Mouse (Mus musculus) forebrain, embryonic 10.5 days (tissue): ENCODE data around the gene Wdr31. TPM values are rescaled to one million over a fixed set of nuclear protein-coding genes. Genes with fewer than 3 reads are reported as not detected.

Experiments used
- DNase-seq: peaks from one replicate; pipeline ENCODE4 v3.0.0-alpha.2; 2017; ENCODE audit warnings: low spot score; ENCODE audit errors: extremely low spot score
- H3K27ac ChIP-seq: fragments of 300-500 bp; sonication (generic); 2 replicates; pipeline ENCODE4 v1.5.1; 2016; ENCODE audit warnings: mild to moderate bottlenecking
- H3K27me3 ChIP-seq: fragments of 300-500 bp; sonication (generic); 2 replicates; pipeline ENCODE4 v1.6.1; 2016; ENCODE audit warnings: mild to moderate bottlenecking; ENCODE audit not compliant: poor library complexity, severe bottlenecking
- H3K36me3 ChIP-seq: fragments of 300-500 bp; sonication (generic); replicated peaks from 2 replicates; pipeline ENCODE4 v1.6.1; 2016; ENCODE audit warnings: mild to moderate bottlenecking, moderate library complexity
- H3K4me1 ChIP-seq: fragments of 300-500 bp; sonication (generic); 2 replicates; pipeline ENCODE4 v1.6.1; 2016
- H3K4me3 ChIP-seq: fragments of 300-500 bp; sonication (generic); 2 replicates; pipeline ENCODE4 v1.5.1; 2016; ENCODE audit warnings: mild to moderate bottlenecking, moderate library complexity
- H3K9me3 ChIP-seq: fragments of 300-500 bp; sonication (generic); 2 replicates; pipeline ENCODE4 v1.6.1; 2016; ENCODE audit warnings: mild to moderate bottlenecking, moderate library complexity
- WGBS: fragments of 180-500 bp; shearing (Covaris S2); methylation state at CpG from one replicate; pipeline ENCODE4 v1.1.7; 2016; 5-methylcytosine and 5-hydroxymethylcytosine counted together
- polyA plus RNA-seq: library from polyadenylated mRNA; unstranded; fragments of >200 nt; fragmentation: Nextera tagmentation; extraction: Ambion mirVana; gene quantifications from 2 replicates; pipeline ENCODE4 v1.2.1, GENCODE M21; 2016

Gene Wdr31
- 14.6 and 17.4 TPM in 2 replicates for polyA plus RNA-seq

DNA sequence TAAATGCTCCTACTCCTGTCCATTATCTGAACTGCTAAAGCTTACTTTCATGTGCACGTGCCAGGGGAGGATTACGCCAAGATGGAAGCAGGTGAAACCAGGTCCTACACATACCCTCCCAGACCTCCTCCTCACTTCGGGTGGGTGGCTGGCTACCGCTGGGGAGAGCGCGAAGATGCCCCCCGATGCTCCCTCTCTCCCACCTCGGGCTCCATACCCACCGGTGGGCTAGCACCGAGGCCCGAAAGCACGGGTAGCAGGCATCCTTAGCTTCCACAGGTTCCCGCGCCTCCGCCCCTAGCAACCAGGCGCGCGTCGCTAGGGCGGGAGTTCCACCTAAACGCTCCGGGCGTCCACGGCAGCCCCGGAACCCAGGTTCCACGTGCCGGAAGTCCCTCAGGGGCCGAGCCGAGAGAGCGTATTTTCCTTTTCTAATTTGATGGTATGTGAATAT, at the start of gene Wdr31:
Gene Wdr31, minus strand, starts transcription at position 299 of the 454 bp plus-strand sequence.
- Histone ChIP-seq H3K4me1 (peaks cover 13% of the 10 kb centered on the region), H3K4me3 (peak within 1 kb of the TSS; percentile 67), H3K9me3 (peaks cover 4% of the 10 kb centered on the region; the same call in 1 of the 2 replicates), H3K27ac (peak within 1 kb of the TSS; percentile 84), H3K36me3 (peaks cover 10% of the 10 kb centered on the region), H3K27me3 (0 out of 2 replicates have a peak, but pooled peaks cover 9% of the 10 kb centered on the region)
- DNase-seq: peak; percentile 84
- under 1% methylated on average over 30 of the region's 30 CpGs for WGBS

DNA sequence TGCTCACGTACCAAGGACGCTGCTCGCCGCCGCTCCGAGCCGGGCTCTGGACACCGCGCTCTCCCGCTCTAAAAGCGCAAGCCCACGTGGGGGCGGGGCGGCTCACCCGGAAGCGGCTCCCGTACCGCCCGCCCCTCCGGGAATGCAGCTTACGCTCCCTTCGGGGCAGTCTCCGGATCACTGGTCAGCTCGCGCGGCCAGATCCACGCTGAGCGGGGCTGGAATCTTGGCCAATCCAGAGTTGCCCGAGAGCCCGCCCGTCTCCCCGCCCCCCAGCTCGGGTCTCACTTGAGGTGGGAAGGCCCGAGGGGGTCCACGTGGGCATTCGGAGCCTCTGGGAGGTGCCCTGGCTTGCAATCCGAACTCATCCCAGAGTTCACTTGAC, 49.1 kb upstream of the Wdr31 start, which contains the start of gene Alad:
Gene Alad, minus strand, starts transcription at position 70 of the 385 bp plus-strand sequence.
- peak; percentile 86 for DNase-seq
- H3K4me3 ChIP-seq: peak within 1 kb of the TSS; percentile 62
- peak within 1 kb of the TSS; percentile 90 for H3K27ac ChIP-seq
- no peaks in the 10 kb centered on the region for H3K27me3 ChIP-seq
- H3K4me1 ChIP-seq: peaks cover 65% of the 10 kb centered on the region
- peaks cover 24% of the 10 kb centered on the region for H3K36me3 ChIP-seq
- under 1% methylated on average over 37 of the region's 37 CpGs for WGBS
- H3K9me3 ChIP-seq: no peaks in the 10 kb centered on the region

DNA sequence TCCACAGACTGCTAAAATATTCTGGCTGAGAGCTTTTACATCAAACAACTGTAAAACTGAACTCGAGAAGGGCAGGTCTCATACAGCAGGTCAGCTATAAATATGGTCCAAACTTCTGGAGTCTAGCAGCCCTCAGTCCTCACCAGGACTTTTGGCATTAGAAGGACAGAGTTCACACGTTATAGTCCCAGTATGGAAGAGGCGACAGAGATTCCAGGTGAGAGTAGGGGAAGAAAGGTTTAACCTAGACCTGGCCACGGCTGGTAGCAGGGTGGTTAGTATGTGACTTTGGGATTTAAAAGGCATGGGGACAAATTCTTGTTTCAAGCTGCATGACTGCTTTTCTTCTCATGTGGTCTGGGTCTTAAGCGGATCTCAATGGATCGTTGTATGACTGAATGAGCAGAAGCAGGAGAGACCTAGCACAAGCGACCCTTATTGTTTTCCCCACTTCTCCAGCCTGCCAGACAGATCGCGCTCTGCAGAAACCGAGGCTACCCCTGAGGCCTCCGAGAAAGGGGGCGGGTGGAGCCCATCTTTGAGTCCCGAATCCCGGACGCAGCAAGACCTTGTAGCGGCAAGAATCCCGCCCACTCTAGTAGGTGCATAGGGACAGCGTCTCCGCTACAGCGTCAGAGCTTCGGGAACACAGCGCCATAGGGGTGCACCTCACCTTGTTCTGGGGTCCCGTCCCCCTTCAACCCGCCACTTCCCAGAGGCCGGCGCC, 48.6 kb upstream of the Wdr31 start:
- no peaks in the 10 kb centered on the region for H3K27me3 ChIP-seq
- peak; percentile 28 for DNase-seq
- H3K36me3 ChIP-seq: peaks cover 24% of the 10 kb centered on the region
- H3K9me3 ChIP-seq: no peaks in the 10 kb centered on the region
- WGBS: 2% methylated on average over 26 of the region's 26 CpGs
- H3K4me3 ChIP-seq: peak overlapping the region; percentile 62
- H3K27ac ChIP-seq: peak overlapping the region; percentile 90
- H3K4me1 ChIP-seq: peaks cover 62% of the 10 kb centered on the region

DNA sequence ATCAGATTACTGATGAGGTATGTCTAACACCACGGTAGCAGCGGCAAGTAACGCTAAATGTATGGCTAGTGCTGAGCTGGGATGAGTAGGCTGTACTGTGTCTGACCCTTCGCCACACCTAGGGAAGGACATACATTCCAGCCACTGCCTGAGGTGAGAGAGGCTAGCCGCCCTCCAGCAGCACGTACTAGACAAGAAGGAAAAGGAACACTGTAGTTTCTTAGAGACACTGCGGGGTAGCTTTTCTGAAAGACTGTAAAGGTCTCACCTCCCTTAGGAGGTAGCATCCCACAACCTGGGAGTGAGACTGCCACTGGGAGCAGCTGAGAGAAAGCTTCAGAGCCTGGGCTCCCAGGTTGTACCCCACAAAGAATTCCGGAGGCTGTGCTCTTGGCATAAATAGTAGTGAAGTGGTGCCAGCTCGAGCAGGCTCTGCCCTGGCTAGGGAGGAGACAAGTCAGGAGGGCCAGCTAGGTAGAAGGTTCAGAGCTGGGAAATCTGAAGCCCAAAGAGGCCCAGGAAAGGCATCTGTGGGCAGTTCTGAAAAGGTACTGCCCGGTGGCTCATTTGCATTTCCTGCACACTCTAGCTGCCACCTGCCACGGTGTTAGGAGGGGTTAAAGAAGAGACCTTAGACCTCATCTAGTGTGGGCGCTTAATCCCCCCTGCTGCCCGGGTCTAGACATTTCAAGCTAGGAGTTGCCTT, 47.9 kb upstream of the Wdr31 start:
- Histone ChIP-seq H3K27ac (peak overlapping the region; percentile 90), H3K4me3 (peak overlapping the region; percentile 62), H3K27me3 (no peaks in the 10 kb centered on the region), H3K4me1 (peaks cover 59% of the 10 kb centered on the region), H3K36me3 (peaks cover 27% of the 10 kb centered on the region), H3K9me3 (no peaks in the 10 kb centered on the region)
- no peak for DNase-seq
- WGBS: 57% methylated on average over 13 of the region's 13 CpGs

DNA sequence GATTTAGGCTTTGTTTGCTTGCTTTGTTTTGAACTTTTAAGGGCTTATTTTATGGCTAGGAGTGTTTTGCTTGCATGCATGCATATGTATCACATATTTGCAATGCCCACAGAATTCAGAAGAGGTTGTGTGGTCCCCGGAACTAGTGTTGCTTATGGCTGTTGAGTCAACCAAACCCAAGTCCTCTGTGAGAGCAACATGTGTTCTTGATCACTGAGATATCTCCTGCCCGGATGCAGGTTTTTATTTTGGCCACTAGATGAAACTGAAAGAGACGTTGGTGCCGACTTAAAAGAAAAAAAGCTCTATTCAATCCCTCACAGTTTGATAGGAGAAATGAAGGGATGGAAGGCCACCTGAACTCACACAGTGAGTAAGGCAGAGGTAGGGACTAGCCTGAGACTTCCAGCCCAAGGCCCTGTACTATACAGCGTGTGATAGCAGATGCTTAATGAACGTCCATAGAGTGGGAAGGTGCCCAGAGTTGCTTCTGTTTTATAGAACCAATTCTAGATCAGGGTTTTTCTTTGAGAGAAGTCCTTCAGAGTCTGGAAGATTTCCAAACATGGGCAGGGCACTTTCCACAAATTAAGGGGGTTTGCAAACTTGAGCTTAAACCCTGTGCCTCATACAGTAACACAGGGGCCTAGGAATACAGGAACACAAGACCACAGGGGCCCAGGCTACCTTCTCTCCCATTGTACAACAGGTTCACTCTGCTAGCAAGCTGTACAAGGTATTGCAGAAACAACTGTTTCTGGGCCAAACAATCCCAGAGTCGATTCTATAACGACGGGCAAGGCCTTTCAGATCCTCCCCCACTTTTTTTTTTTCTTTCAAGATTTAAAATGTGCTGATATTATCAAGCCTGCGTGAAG, 47.1 kb upstream of the Wdr31 start:
- Histone ChIP-seq H3K4me1 (peaks cover 56% of the 10 kb centered on the region), H3K27ac (0 out of 2 replicates have a peak overlapping the region, but pooled peaks have one; percentile 90), H3K27me3 (no peaks in the 10 kb centered on the region), H3K4me3 (peak overlapping the region; percentile 62), H3K36me3 (peaks cover 27% of the 10 kb centered on the region), H3K9me3 (no peaks in the 10 kb centered on the region)
- 82% methylated on average over 10 of the region's 10 CpGs for WGBS
- no peak for DNase-seq

DNA sequence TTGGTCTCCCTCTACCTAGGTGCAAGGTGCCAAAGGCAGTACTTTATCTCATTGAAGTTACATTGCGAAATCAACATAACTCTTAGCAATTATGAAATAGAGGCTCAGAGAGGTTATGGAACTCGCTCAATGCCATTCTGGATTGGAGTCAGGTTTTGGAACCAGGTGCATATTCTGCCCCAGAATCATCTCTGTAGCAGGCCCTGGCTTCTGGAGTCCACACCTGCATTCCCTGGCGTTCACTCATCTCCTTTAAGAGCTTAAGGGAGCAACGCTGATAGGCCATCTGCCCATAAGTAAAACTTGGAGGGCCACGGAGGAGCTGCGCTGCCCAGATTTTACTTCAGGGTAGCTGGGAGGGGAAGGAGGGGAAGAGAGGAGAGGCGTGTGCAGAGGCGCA, 46.4 kb upstream of the Wdr31 start:
- Histone ChIP-seq H3K4me3 (no peak overlapping the region), H3K27me3 (no peaks in the 10 kb centered on the region), H3K36me3 (peaks cover 27% of the 10 kb centered on the region), H3K9me3 (no peaks in the 10 kb centered on the region), H3K27ac (peak overlapping the region; percentile 72; the same call in 1 of the 2 replicates), H3K4me1 (peaks cover 56% of the 10 kb centered on the region)
- 93% methylated on average over 8 of the region's 8 CpGs for WGBS
- DNase-seq: no peak

DNA sequence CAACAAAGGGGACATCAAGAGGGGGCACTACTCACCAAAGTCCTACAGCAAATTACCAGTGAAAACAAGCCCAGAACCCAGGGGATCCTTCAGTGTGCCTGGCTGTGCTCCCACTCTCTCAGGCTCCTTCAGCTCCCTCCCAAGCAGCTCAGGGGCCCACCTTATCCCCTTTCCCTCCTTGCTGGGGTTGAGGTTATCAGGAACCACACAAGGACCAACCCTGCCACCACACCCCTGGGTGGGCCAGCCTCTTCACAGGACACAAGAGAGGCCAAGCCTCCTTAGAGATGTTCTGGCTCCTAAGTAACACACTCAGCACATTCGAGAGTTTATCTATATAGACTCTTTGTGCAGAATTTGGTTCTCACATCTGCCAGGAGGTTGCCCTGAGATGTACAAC, 45.9 kb upstream of the Wdr31 start:
- Histone ChIP-seq H3K27ac (peak overlapping the region; percentile 72; the same call in 1 of the 2 replicates), H3K4me1 (peaks cover 56% of the 10 kb centered on the region), H3K4me3 (peak overlapping the region; percentile 34; the same call in 1 of the 2 replicates), H3K9me3 (no peaks in the 10 kb centered on the region), H3K36me3 (peaks cover 28% of the 10 kb centered on the region), H3K27me3 (no peaks in the 10 kb centered on the region)
- WGBS: 75% methylated on average over 1 of the region's 1 CpGs
- no peak for DNase-seq

DNA sequence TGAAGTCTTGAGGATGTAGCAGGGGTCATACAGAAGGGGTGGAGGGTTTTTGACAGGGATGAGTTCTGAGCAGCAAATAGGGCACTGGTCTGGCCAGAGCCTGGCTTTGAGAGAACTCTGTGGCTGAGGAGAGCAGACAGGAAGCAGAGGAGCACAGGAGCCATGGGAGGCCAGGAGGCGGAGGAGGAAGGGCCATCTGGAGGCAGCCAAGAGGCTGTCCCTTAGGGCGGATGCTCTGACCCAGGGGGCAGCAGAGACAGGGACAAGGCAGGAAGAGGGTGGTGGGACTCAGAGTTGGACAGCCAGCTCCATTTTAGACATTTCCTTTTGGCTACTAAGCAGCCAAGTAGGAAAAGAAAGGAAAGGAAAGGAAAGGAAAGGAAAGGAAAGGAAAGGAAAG, 45.4 kb upstream of the Wdr31 start:
- no peak for DNase-seq
- H3K9me3 ChIP-seq: no peaks in the 10 kb centered on the region
- no peaks in the 10 kb centered on the region for H3K27me3 ChIP-seq
- H3K36me3 ChIP-seq: peaks cover 32% of the 10 kb centered on the region
- H3K4me1 ChIP-seq: peaks cover 56% of the 10 kb centered on the region
- WGBS: 44% methylated on average over 2 of the region's 2 CpGs
- H3K4me3 ChIP-seq: peak overlapping the region; percentile 34; the same call in 1 of the 2 replicates
- peak overlapping the region; percentile 72 for H3K27ac ChIP-seq

DNA sequence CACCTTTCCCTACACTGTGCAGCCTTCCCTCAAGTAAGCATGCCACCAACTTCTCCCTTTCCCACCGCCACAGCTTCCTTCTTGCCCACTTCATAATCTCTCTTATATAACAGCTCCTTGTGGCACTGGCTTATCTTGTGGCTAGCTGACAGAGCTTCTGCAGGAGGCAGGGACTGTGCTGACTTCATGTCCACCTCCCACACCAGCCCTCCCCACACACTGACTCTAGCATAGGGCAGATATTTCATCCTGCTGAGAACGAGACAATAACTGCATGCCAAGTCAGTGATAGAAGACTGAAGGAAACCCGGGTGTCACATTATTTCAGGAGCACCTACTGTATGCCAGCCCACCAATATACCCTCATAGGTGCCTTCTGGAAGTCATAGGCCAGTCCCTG, 44.8 kb upstream of the Wdr31 start:
- Histone ChIP-seq H3K36me3 (peaks cover 38% of the 10 kb centered on the region), H3K27ac (peak overlapping the region; percentile 72), H3K27me3 (no peaks in the 10 kb centered on the region), H3K4me1 (peaks cover 51% of the 10 kb centered on the region), H3K9me3 (no peaks in the 10 kb centered on the region), H3K4me3 (peak overlapping the region; percentile 34; the same call in 1 of the 2 replicates)
- 86% methylated on average over 3 of the region's 3 CpGs for WGBS
- no peak for DNase-seq

DNA sequence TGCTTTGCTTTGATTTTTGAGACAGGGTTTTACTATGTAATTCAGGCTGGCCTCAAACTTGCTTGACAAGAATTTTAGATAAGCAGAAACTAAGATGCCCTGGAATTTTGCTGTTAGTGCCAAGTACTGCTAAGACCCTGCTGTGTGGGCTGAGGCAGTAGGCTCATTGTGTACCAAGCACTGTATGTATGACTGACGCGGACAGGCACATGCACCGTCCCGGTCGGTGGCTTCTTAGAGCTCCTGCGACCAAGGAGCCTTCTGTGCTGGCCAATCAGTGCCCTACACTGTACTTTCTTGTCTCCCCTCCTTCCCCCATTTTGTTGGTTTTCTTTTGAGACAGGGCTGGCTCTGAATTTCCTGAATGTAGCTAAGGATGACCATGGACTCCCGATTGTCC, 44.3 kb upstream of the Wdr31 start:
- Histone ChIP-seq H3K4me3 (peak overlapping the region; percentile 34; the same call in 1 of the 2 replicates), H3K27ac (peak overlapping the region; percentile 72; the same call in 1 of the 2 replicates), H3K9me3 (no peaks in the 10 kb centered on the region), H3K36me3 (peaks cover 42% of the 10 kb centered on the region), H3K4me1 (peaks cover 46% of the 10 kb centered on the region), H3K27me3 (no peaks in the 10 kb centered on the region)
- WGBS: 93% methylated on average over 7 of the region's 7 CpGs
- DNase-seq: no peak

DNA sequence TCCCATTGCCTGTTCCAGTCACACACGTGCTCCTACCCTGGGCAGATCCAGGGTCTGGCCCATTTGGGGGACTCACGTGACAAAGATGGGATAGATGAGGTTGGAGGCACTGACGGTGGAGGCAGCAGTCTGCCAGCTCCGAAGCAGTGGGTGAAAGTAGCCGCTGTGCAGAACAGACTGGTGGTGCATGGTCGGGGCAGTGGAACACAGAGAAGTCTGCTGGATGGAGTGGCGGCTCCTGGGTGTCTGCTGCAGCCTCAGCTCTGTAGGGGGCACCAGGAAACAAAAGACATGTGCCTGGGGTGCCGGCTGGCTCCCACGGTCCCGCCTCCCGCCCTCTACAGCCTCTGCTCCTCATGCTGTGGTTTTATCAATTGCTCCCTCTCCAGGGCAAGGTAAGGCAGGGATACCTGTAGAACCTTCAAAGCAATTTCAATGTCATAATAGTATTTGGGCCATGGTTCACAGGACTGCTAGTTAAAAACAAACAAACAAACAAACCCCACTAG, 43.4 kb upstream of the Wdr31 start:
- Histone ChIP-seq H3K9me3 (no peaks in the 10 kb centered on the region), H3K4me1 (peaks cover 39% of the 10 kb centered on the region), H3K27ac (no peak overlapping the region), H3K36me3 (peaks cover 52% of the 10 kb centered on the region), H3K27me3 (no peaks in the 10 kb centered on the region), H3K4me3 (no peak overlapping the region)
- DNase-seq: no peak
- WGBS: 58% methylated on average over 11 of the region's 11 CpGs

DNA sequence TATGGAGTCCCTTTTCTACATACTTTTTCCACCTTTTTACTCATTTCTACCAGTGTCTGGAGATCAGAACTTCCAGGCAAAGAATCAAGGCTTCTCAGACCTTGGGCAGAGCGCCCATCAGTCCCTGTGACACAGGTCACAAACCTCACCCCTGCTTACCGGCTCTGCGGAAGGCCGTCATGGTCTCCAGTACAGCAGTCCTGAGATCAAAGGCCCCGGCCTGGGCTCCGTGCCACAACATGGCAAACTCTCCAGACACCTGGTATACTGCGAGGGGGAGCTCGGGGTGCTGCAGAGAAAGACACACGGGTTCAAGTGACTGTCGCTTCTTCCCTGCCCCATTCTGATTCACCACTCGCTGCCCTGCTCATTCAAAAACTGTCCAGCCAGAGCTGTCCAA, 39.2 kb upstream of the Wdr31 start:
- 93% methylated on average over 11 of the region's 11 CpGs for WGBS
- H3K27ac ChIP-seq: no peak overlapping the region
- H3K27me3 ChIP-seq: no peaks in the 10 kb centered on the region
- no peak for DNase-seq
- no peaks in the 10 kb centered on the region for H3K9me3 ChIP-seq
- peaks cover 4% of the 10 kb centered on the region; the same call in 1 of the 2 replicates for H3K4me1 ChIP-seq
- H3K4me3 ChIP-seq: no peak overlapping the region
- peaks cover 72% of the 10 kb centered on the region for H3K36me3 ChIP-seq
